Mouse (Mus musculus) bone marrow macrophage, adult 2 months (primary cell): ENCODE results near the gene Ell2.

ENCODE experiments used
- CTCF ChIP-seq: IDR thresholded peaks from 2 replicates; pipeline ENCODE4 v1.5.1; 2012; ENCODE audit warnings: low read depth, mild to moderate bottlenecking, low read length, moderate library complexity
- POLR2A ChIP-seq: IDR thresholded peaks from 2 replicates; pipeline ENCODE4 v1.6.1; 2012; ENCODE audit warnings: mild to moderate bottlenecking, low read depth, low read length, borderline replicate concordance

DNA sequence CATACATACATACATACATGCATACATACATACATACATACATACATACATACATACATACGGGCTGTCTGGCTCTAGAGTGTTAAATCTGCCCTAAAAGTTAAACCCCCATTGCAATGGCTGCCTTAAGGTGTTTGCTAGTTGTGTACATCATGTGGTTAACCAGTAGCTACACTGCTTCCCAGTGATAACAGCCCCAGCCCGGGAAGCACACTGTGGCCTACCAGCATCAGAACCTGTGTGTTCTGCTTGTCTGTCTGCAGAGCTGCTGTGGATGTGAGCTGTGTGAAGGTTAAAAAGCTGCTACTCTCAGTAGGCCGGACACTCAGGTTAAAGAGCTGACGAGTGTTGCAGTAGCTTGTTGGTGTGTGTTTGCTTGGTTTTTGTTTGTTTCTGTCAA is 64.8 kb downstream of the Ell2 start:
- TF ChIP-seq CTCF (no peak), POLR2A (no peak)
